Mouse (Mus musculus) spleen, postnatal 14 days (tissue): ENCODE measurements around the gene Sptbn2.
A peak's percentile ranks its signal among the peaks of the same experiment; 100 is the strongest.

Experiments used
- DNase-seq, 2 experiments: peaks; one replicate each; pipeline ENCODE4 v3.0.0; 2021 to 2022; ENCODE audit warnings: low spot score in 2 of 2

The Sptbn2 gene

GRCm38 (mm10) chr19:4772785-4773184 lies 61.8 kb downstream of the Sptbn2 start:
- DNase-seq, result no peak

- no peak for DNase-seq
Observed at GRCm38 (mm10) chr19:4782891-4783290, 71.9 kb downstream of the Sptbn2 start.

DNA sequence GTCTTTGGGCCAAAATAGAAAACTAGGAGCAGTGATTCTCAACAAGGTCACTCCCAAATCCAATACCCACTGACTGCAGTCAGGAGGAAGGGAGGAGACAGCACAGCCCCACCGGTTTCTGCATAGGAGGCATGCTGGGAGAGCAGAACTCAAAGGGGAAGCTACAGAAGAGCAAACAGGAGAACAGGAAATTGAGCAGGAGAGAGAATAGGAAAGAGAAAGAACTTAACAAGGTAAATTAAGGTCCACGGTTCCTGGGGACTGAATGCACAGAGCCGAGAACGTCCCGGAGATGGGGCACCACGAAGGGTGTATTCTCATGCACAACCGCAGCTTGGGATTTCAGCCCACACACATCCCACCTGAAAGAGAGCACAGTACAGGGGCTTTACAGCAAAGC lies 74.2 kb downstream of the Sptbn2 start:
- DNase-seq, result no peak

- DNase-seq, result no peak
Observed at GRCm38 (mm10) chr19:4786313-4786712, 75.3 kb downstream of the Sptbn2 start.

DNA sequence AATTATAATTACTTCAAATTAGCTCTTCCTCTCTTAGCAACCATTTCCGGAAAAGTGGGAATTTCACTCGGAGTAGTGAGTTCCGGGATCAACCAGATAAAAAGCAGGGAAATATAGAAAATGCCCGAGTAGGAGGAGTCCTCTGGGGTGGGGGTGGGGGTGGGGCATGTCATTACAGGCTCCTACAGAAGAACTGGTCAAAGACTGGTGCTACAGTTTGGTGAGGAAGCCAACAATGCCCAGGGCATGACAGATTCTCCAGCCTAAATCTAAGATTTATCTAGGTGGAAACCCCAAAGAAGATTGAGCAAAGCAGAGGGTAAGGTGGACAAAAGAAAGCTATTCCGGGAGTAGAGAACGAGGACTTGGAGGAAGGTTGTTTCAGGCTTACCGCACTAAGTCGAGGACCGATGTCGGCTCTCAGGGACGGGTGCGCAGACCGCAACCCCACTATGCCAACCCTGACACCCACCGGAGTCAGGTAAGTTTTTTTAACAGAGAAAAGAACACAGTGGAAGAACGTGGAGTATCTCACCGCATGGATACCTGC lies 82.4 kb downstream of the Sptbn2 start:
- no peak for DNase-seq

GRCm38 (mm10) chr19:4793831-4794422 lies 83.0 kb downstream of the Sptbn2 start, which contains the start of gene Rbm4:
Gene Rbm4 (minus strand): TSS chr19:4793901.
- DNase-seq, result peak; percentile 91 to 94

DNA sequence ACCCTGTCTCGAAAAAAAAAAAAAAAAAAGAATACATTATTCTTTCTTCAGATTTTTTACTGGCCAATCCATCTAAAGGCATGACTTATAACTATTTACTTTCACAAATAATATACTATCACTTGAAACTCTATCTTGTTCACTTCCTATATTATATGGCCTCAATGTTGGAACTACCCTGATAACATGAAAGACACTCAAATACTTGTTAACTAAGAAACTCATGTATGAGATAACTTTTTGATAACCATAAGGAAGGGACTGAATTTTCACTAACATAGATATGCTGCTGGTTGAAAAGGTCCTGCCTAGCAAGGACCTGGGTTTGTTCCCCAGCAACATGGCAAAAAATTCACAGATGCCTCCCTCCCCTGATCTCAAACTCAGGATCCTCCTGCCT lies 85.0 kb downstream of the Sptbn2 start:
- no peak for DNase-seq

GRCm38 (mm10) chr19:4797846-4798245 lies 86.9 kb downstream of the Sptbn2 start:
- DNase-seq, result no peak

- DNase-seq, result no peak
Observed at GRCm38 (mm10) chr19:4799083-4799482, 88.1 kb downstream of the Sptbn2 start.
